ENCODE assay signal across 20 mouse cellular contexts in the genomic region with DNA sequence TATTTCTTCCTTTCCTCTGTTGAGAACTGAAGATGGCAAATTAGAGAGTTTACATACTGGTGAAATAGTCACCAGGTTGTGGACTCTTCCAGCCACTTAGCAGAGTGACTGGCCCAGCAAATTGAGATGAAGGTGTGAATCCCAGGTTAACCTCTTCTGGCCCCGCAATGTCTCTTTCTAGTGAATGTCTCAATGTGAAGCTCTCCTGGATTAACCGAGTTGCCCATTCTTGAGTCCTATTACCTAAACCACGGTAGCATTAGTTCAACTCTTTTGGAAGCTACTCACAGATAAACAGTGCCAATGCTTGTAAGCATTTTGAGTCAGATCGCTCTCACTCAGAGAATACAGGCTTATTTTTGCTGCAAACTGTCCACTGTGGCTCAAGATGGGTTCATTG.
"Had no signal": no experiment of that assay in that cellular context is flagged by ENCODE, and none has a peak within 500 bp of the region (broad histone marks: within the 10 kb centered on the region; RNA-seq: fewer than 3 reads in every experiment).

No protein-coding gene starts in this region.

- H3K4me3 ChIP-seq: lung, embryonic 15.5 days; midbrain, embryonic 13.5 days; midbrain, embryonic 15.5 days; neural tube, embryonic 13.5 days; neural tube, embryonic 15.5 days had no signal

- ATAC-seq: lung, postnatal 0 days; midbrain, embryonic 13.5 days; midbrain, embryonic 15.5 days had no signal

- H3K36me3 ChIP-seq: lung, embryonic 15.5 days; midbrain, embryonic 13.5 days; midbrain, embryonic 15.5 days; neural tube, embryonic 13.5 days; neural tube, embryonic 15.5 days had no signal

- DNase-seq: lung, adult 2 months; lung, postnatal 14 days; lung, postnatal 36 days; retina, postnatal 1 day; right cerebral cortex, adult 18-20 months; right cerebral cortex, postnatal 25 days; right cerebral cortex, postnatal 4 days; spleen, adult 18-20 months; thymus, adult 18-20 months; thymus, postnatal 14 days; thymus, postnatal 36 days had no signal

- H3K27me3 ChIP-seq: lung, embryonic 15.5 days; megakaryocyte, embryonic 14.5 days; midbrain, embryonic 15.5 days; neural tube, embryonic 13.5 days; neural tube, embryonic 15.5 days had no signal

- H3K27ac ChIP-seq: lung, embryonic 15.5 days; macrophage; midbrain, embryonic 13.5 days; midbrain, embryonic 15.5 days; neural tube, embryonic 13.5 days; neural tube, embryonic 15.5 days had no signal

- H3K4me1 ChIP-seq: midbrain, embryonic 13.5 days; midbrain, embryonic 15.5 days; neural tube, embryonic 13.5 days; neural tube, embryonic 15.5 days had no signal

- H3K9ac ChIP-seq: lung, embryonic 15.5 days; midbrain, embryonic 13.5 days; midbrain, embryonic 15.5 days; neural tube, embryonic 13.5 days; neural tube, embryonic 15.5 days had no signal

- H3K9me3 ChIP-seq: lung, embryonic 15.5 days; megakaryocyte, embryonic 14.5 days; midbrain, embryonic 13.5 days; midbrain, embryonic 15.5 days; neural tube, embryonic 13.5 days; neural tube, embryonic 15.5 days had no signal

- H3K4me2 ChIP-seq: lung, embryonic 15.5 days; midbrain, embryonic 11.5 days; midbrain, embryonic 13.5 days; midbrain, embryonic 15.5 days; neural tube, embryonic 13.5 days; neural tube, embryonic 15.5 days had no signal
